Mouse (Mus musculus) E14TG2a.4 (cell line): ENCODE data around the gene Tubg1.
"Not testable (repeated sequence)": the region's sequence is repeated elsewhere in the genome, so short reads cannot be mapped to it uniquely, and the experiment has no call there.

ENCODE experiments used
- CTCF ChIP-seq: conservative IDR thresholded peaks from 2 replicates; pipeline ENCODE4 v1.5.1; 2014; ENCODE audit warnings: low read length
- NANOG ChIP-seq: IDR thresholded peaks from 2 replicates; pipeline ENCODE4 v1.6.1; 2014; ENCODE audit warnings: borderline replicate concordance, low read length, mixed read lengths
- POU5F1 ChIP-seq: IDR thresholded peaks from 2 replicates; pipeline ENCODE4 v1.6.1; 2014; ENCODE audit warnings: low read length, borderline replicate concordance

DNA sequence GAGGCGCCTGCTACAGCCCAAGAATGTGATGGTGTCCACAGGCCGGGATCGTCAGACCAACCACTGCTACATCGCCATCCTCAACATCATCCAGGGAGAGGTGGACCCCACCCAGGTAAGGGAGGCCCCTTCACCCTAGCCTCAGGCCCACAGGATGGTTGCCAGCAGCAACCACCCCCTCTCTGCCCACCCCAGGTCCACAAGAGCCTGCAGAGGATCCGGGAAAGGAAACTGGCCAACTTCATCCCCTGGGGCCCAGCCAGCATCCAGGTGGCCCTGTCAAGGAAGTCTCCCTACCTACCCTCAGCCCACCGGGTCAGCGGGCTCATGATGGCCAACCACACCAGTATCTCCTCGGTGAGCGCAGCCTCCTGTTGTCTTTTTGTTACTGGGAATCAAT, 5.3 kb downstream of the Tubg1 start:
- not testable (repeated sequence) for TF ChIP-seq CTCF, POU5F1, NANOG
